Mouse (Mus musculus) c-Kit-positive CD71-positive TER-119-positive erythroid progenitor cells, embryonic 14.5 days (primary cell): ENCODE measurements around the gene Tcf7l1.

ENCODE experiments used
- DNase-seq: peaks from one replicate; pipeline ENCODE4 v3.0.0-alpha.2; 2013; ENCODE audit warnings: low spot score

Gene Tcf7l1

GRCm38 (mm10) chr6:72663000-72663399 is 126.1 kb downstream of the Tcf7l1 start:
- DNase-seq = no peak

- DNase-seq = no peak
Measured at GRCm38 (mm10) chr6:72660391-72660720, 128.7 kb downstream of the Tcf7l1 start.

- DNase-seq = no peak
Measured at GRCm38 (mm10) chr6:72659717-72660390, 129.2 kb downstream of the Tcf7l1 start.

- DNase-seq = peak; percentile 43
Measured at GRCm38 (mm10) chr6:72658006-72658405, 131.0 kb downstream of the Tcf7l1 start.

GRCm38 (mm10) chr6:72656053-72656442 is 133.0 kb downstream of the Tcf7l1 start:
- no peak for DNase-seq

GRCm38 (mm10) chr6:72655309-72656052 is 133.6 kb downstream of the Tcf7l1 start:
- DNase-seq = no peak

- no peak for DNase-seq
Measured at GRCm38 (mm10) chr6:72654355-72654754, 134.7 kb downstream of the Tcf7l1 start.

- no peak for DNase-seq
Measured at GRCm38 (mm10) chr6:72653419-72653818, 135.6 kb downstream of the Tcf7l1 start.

DNA sequence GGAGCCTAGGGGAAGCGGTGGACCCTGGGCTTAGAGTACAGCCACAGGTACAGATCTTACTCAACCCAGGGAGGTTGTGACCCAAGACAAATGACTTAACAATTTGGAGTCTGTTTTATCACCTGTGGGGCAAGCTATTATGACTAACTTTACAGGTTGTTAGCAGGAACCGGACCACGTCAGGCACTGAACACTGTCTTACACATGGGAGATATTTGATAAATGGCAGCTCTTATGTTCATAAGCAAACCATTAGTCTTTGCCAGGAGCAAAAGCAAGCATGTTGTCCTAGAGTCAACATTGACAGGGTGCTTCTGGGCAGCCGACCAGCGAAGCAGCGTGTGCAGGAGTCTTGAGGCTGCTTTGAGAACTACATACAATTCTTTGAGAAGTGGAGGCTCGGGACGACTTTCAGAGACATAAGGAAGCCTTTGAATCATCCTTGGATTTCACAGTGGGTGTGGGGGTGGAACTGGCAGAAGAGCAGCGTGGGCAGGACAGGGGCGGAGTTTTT is 138.7 kb downstream of the Tcf7l1 start:
- DNase-seq = no peak

DNA sequence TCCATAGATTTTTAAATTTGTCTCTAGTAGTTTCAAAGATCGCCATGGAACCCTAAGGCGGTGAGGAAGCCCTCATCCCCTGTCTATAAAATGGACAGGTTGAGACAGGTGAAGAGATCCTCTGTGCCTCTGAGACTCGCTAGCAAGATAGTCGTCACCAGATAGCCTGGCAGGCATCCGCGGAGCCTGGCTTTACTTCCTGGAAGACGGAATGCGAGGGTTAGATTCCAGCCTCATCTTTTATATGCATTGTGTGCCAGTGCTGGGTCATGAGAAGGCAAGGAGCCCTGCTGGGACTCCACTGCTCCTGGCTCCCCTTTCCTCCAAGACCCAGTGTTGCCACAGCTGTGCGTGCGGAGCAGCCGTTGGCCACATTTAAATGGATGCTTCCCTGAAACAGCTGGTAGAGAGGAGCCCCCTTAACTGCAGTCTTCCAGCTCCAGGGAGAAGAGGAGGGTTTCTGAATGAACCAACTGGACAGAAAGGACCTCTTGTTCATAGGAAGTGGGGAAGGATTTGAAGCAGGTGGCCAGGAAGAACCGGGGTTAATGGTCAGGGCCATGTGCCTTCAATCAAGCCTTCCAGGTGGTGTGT is 141.0 kb downstream of the Tcf7l1 start:
- DNase-seq = no peak

GRCm38 (mm10) chr6:72647383-72647820 is 141.7 kb downstream of the Tcf7l1 start:
- peak; percentile 43 for DNase-seq

DNA sequence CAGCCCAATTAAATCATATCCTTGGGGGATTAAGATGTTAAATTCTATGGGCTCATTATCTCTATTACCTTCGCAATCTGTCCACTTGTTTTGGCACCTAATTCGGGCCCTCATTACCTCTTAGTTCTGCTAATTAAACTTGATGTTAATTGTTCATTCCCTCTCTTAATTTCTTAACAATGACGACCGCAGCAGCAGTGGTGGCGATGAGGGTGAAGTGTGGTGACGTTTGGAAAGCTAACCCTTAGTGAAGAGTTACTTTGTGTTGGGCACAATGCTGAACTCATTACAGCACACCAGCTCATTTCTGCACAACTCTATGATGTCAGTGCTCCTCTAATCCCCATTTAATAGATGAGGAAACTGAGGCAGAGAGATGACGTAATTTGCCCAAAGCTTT is 143.7 kb downstream of the Tcf7l1 start:
- no peak for DNase-seq

DNA sequence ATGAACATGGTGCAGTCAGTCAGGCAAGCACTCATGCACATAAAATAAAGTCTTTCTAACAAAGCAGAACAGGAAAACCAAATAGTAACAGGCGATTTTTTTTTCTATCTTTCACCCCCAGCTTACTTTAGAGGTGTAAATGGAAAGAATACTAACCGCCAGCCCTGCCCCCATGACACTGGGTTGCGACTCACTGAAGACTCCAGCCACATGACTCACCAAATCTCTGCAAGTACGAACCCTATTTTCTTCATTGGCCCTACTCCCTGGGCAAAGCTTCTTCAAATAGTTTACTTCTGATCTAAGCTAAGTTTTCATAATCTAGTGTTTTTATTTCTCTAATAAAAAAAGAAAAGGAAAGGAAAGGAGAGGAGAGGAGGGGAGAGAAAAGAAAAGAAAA is 144.5 kb downstream of the Tcf7l1 start:
- DNase-seq = no peak

DNA sequence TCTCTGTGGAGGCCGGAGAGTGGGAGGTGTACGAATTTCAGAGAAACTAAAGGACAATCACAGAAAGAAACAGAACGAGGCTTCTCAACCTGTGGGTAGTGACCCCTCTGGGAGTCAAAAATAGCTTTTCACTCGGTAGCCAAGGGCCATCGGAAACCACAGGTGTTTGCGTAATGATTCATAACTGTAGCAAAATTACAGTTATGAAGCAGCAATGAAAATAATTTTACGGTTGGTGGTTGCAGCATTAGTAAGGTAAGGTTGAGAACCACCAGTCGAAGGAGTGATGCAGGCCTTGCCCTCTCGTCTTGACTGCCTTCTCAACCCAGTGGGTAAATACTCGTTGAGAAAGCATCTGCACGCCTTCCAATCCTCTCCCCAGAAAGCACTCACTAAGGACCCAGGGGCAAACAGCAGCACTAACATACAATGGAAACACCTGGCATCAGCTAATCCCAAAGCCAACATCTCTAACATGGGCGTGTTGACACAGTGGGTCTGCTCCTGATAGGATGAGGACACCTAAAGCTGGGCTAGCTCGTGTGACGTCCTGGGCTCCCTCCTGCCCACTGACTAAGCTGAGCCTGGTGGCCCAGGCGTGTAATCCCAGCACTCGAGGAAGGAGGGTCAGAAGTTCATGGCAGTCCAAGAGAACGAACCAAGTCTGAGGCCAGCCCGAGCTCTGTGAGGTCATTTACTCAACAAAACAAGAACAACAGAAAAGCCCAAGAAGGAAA is 147.7 kb downstream of the Tcf7l1 start:
- no peak for DNase-seq

GRCm38 (mm10) chr6:72636940-72637339 is 152.1 kb downstream of the Tcf7l1 start:
- DNase-seq = no peak

DNA sequence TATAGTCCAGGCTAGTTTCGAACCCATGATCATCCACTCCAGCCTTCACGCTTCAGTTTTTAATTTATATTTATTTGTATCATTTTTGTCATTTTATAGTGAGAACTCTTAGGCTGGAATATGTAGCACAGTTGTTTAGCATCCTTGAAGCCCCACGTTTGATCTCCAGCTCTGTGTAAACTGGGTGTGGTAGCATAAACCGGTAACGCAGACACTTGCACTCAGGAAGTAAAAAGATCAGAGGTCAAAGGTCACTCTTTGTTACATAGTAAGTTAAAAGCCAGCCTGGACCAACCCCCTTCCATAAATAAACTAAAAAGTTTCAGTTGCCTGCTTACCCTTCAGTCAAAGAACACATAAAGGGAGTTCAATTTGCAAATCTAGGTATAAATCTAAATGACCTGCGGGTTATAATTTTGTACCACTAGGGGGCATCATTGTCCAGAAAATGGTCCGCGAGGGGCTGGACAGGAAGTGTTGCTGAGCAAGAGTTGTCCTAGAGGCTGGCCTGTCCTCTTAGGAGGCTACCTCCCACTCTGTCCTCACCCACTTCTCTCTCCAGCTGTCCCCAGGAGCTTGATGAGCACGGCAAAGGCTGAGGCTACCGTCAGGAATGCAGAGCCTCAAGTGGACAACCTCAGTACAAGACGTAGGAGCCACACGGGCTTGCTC is 153.2 kb downstream of the Tcf7l1 start:
- DNase-seq = no peak

DNA sequence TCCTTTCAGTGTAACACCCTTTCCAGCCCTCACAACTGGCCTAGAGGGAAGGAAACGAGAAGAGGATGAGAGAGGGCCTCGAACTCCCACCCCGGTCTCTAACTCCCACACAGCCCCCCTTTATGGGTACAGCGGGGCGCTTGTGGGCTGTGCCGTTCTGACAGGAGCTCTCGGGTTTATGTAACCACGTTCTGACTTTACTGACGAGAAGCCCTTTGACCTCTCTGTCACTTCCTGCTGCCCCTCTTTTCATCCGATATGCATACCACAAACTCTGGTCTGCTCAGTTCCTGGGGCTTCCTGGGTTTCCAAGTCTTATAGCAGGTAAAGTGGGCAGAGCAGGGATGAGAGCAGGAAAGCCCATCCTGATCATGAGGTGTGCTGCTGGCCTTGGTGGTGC is 154.7 kb downstream of the Tcf7l1 start:
- no peak for DNase-seq

DNA sequence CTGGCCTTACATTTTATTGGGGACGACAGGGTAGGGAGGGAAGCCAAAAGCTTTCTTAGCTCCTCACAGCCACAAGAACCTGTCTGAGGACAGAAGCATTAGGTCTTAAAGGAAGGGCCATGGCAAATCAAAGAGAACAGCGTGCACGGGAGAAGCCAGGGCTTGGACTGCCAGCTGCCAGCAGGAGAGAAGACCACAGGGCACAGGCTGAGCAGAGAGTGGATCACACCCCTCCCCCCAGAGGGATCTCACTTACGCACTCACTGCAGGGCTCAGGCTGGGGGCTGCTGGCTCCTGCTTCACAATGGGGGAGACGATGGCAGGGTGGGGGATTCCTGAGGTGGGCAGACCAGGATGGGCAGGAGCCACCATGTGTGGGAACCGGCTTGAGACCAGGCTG is 157.4 kb downstream of the Tcf7l1 start:
- no peak for DNase-seq

DNA sequence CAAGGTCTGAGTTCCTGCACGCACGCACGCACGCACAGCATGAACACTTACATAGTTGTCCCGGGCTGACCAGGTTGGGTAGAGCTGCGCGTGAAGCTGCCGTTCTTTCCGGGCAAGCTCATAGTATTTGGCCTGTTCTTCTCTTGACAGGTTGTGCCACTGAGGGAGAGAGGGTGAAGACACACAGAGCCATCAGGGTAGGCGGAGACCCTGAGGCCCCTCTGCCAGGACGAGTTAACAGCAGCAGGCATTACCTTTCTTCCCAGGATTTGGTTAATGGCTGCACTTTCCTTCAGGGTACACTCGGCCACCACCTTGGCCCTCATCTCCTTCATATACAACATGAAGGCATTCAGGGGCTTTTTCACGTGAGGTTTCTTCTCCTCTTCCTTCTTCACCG is 158.1 kb downstream of the Tcf7l1 start:
- DNase-seq = no peak

- DNase-seq = no peak
Measured at GRCm38 (mm10) chr6:72630370-72630769, 158.7 kb downstream of the Tcf7l1 start.

- no peak for DNase-seq
Measured at GRCm38 (mm10) chr6:72627276-72627675, 161.8 kb downstream of the Tcf7l1 start.

GRCm38 (mm10) chr6:72626391-72626790 is 162.7 kb downstream of the Tcf7l1 start:
- DNase-seq = no peak
